Mouse (Mus musculus) heart, postnatal 25 days (tissue): ENCODE measurements at regions not wholly inside any gene's neighbourhood (a gene's known extent, or its start where the extent isn't known, plus 50 kb on each side); places are given as distances from the start of the nearest gene placed in this dataset.

Experiments used
- DNase-seq: peaks from one replicate; pipeline ENCODE4 v3.0.0; 2022; ENCODE audit warnings: low spot score
- intact Hi-C: fragments of 180-260 bp; cut with DNase I; formaldehyde crosslinking; loops from one replicate; pipeline ENCODE4 v1.15.1; 2025

DNA sequence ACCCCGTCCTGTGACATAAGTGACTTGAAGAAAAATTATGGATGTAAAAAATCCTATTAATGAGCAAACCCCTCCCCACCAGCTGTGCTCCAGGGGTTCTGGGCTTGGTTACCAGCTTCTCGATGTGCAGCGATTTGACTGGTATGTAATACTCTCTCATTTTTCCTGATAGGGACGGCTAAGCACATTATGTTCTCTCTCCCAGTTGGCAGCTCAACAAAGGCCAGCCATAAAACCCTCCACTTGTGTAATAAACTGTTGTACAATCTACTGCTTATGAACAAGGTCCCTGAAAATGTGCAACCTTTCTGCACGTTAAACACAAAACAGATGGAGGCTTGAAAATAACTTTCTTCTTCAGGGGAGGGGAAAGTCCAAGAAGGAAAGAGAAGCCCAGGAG is 98.0 kb upstream of the Myocd start:
- intact Hi-C loops = loop anchor here (5.0 to 10.0 kb wide), 3 partner anchors 66 to 307 kb away; no protein-coding TSS in a partner anchor
- DNase-seq = no peak

DNA sequence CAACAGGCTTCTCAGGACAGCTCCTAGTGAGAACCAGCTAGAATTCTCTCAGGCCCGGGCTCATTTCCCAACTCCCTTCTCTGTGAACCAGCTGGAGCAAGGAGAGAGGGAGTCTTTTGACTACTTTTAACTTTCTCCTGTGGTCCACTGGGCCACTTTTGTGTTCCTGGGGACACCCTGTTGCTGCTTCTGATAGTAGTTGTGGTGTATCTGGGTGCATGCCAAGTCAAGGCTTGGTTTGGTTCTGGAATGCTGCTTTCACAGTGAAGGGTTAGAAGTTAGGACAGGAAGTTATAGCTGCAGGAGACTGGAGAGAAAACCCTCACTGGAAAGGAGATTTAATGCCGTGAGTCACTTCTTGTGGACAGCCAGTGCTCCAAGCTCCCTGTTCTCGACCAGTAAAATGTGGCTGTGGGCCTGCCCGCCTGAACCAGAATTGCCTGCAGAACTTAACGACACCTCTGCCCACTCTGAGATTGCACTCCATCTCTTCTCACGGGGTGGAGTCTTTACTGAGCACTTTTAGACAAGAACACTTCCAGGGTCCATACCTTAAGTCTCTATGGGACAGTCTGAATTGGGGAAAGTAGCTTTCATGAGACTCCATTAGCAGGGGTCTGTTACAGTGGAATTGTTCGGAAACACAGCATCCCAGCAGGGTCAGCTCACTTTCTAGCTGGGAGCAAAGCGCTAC is 97.0 kb upstream of the Myocd start:
- no peak for DNase-seq
- intact Hi-C loops = loop anchor here (5.0 to 10.0 kb wide), 3 partner anchors 65 to 308 kb away; no protein-coding TSS in a partner anchor

DNA sequence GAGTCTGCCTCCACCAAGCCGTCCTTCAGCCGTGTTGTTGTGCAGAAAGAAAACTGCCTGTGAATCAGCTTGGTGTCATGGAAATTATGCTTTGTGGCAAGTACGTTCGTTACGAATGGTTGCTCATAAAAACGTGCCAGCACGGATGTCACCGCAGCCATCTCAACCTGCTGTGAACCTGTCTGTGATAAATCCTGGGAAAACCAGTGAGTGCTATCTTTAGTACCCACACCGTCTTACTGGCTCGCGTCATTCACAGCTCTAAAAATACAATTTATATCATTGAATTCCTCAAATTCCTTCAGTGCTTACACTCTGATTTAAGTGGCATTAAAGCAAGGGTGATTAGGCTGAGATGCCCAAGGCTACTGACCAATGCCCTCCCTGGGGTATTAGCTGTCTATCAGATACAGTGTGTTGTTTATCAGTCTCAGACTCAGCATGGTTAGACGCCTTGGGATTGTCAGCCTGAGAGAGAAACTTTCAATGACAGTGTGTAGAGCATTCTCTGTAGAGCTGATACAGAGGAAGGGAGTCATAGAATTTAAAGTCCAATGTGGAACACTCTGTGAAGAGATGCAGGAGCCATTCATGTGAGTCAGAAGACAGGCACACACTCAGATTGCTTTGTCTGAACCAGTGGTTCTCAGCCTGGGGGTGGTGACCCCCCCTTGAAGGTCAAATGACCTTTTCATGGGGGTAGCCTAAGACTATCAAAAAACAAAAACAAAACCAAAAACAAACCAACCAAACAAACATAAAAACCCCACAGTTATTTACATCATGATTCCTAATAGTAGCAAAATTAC is 96.2 kb upstream of the Myocd start:
- DNase-seq = no peak

DNA sequence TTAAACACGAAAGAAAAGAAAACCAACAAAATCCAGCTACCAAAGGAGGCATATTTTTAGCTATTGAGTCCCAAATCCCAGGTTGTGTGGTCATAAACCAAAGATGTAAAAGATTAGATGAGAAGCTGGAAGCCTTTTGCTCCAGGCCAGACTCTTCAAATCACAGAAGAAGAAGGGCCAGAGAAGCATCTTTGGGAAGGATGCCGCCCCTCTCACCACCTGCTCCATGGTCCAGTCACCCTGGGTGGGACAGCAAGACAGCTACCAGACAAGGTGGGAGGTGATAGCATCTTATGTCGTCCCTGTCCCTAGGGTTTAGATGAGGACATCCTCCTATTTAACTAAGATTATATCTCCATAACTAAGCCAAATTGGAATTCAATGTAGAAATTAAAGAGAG is 95.1 kb upstream of the Myocd start:
- intact Hi-C loops = loop anchor here (5.0 to 10.0 kb wide), 3 partner anchors 63 to 310 kb away; no protein-coding TSS in a partner anchor
- DNase-seq = no peak

More for the DNA sequence above, 96.2 kb upstream of the Myocd start:
- intact Hi-C loops = loop anchor here (5.0 to 10.0 kb wide), 3 partner anchors 64 to 309 kb away; no protein-coding TSS in a partner anchor

DNA sequence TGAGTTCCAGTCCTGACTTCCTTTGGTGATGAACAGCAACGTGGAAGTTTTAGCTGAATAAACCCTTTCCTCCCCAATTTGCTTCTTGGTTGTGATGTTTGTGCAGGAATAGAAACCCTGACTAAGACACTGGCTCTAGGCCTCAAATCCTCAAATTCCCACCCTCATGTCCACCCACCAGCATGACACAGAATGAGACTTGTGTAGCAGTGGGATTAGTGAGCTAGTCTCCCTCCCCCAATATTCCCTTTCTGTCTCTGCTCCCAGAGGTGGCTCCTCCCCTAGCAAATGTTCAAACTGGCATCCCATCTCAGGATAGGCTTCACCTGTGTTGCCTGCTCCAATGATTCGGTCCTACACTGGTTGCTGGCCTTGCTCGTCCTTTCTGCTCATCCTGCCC is 94.1 kb upstream of the Myocd start:
- intact Hi-C loops = loop anchor here (10.0 kb wide), 2 partner anchors 149 to 311 kb away; no protein-coding TSS in a partner anchor

DNA sequence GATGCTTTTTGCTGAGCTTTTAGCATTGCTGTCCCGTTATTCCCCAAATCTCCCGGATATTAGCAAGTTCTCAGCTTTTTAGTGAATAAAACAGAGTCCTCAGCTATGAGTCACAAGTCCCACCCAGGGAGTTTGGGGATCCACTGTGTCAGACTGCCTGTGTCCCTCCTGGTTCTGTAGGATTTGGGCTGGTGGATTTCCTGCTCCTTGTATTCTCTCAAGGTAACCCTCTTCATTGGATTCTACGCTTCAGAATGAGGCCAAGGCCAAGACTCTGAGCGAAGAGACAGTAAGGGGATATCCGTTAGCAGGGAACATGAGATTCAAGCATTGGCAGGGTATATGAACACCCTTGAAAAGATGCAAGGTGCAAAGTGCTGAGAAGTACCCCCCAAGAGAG is 90.9 kb upstream of the Myocd start:
- no peak for DNase-seq
- intact Hi-C loops = loop anchor here (10.0 kb wide), 2 partner anchors 146 to 314 kb away; no protein-coding TSS in a partner anchor

More for the DNA sequence above, 94.1 kb upstream of the Myocd start:
- DNase-seq = no peak

DNA sequence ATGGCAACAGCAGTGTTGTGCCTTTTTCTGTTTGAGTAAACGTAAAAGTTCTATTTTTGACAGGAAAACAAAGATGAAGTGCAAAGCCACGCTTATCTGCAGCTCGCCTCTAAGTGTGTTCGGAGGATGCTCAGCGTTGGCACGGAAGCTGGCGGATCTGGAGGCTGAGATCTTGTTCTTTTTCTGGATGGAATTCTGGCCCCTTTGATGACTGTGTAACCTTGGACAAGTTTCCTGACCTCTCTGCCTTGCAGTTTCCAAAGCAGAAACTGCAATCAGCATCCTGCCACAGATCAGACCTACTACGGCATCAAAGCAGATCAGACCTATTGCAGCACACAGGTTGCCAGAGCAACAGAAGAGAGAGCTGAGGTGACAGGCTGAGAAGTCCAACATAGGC is 89.1 kb upstream of the Myocd start:
- intact Hi-C loops = no loop called here
- DNase-seq = no peak

DNA sequence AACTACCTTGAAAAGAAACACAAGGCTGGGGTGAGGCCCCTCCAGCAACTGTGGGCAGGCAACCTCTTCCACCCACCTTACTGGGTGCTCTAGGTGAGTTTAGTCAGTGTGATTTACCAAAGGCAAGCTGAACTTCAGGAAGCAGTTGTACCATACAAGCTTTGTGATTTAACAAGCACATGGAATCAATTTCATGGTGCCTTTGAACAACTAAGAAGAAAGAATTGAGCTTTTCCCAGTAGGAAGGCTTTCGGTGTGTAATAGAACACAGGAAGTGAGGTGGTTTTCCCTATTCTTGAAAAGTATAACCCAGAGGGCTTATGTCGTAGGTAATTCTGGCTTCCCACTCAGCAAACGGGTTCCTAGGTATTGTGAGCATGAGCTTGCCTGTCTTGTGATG is 82.7 kb upstream of the Myocd start:
- intact Hi-C loops = no loop called here
- no peak for DNase-seq

DNA sequence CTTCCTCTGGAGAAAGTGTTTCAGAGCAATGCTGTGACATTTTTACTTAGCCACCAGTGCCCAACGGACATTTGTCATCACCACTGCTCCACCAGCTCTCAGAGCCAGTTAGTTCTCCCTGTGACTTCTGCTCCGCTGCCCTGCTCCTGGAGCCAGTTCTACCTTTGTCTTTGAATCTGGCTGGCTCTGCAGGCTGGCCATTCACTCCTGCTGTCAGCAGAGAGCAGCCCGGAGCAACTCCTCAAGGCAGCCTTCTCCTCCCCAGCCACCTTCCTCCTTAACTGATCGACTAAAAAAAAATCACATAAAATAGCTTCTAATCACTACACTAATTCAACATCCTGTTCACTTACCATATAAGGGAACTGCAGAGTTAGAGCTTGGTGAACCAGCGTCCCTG is 79.2 kb upstream of the Myocd start:
- intact Hi-C loops = no loop called here

DNA sequence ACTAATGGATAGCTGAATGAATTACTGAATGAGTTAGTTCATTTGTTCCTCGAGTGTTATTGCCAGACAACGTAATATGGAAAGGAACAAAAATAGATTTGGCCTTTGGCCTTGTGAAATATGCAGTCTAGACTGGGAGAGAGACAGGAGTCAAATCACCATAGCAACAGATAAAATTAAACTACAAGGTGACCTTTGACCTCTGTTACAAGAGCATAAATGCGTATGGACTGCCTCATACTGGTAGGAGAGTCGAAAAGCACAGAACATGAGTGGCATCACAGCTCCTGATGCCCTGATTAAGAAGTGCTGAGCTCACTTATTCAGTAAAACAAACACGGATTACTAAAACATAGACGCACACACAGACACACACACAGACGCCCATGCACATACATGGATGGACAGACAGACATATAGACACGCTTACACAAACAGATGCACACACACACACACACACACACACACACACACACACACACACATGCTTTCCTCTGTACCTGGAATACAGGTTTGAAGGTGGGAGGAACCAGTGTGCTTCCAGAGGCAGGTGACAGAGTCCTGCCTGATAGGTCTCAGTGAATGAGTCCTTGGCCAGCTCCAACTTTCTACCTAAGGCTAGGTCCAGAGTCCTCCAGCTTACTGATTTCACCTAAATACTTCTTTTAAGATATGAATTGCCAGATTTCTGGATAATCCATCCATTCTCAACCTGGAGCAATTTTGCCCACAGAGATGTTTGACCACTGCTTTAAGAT is 72.1 kb upstream of the Myocd start:
- intact Hi-C loops = no loop called here

More for the DNA sequence above, 79.2 kb upstream of the Myocd start:
- no peak for DNase-seq

DNA sequence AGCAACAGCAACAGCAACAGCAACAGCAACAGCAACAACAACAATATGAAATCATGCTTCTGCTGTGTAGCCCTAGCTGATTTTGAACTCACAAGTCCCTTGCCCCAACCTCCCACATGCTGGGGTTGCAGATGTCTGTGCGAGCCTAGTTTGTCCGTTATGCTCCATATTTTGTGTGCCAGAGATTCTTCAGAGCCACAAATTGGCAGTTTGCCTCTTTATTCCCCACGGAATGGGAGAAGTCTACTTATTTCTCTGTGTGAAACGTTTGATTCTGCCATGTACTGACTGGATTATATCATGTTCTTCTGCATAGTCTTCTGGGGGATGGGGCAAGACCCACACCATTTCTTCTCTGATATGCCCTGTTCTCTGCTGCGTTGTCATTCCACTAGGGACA is 64.5 kb upstream of the Myocd start:
- intact Hi-C loops = no loop called here
- no peak for DNase-seq

More for the DNA sequence above, 72.1 kb upstream of the Myocd start:
- DNase-seq = no peak

DNA sequence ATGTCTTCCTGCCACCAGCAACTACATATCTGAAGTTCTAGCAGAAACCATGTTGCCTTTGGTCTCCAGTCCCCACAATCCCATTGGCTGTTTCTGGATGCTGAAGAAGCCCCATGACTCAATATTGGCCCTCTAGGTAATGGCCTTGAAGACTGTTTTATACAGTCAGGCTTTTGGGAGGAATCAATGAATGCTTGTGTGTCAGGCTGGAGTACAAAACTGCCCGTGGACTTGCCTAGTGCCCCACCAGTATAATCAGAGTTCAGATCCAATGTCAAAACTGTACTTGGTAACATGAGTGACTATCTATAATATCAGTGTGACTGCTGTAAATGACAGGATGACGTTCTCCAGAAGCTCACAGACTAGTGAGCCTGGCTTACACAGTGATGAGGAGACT is 63.3 kb upstream of the Myocd start:
- no peak for DNase-seq
- intact Hi-C loops = no loop called here

DNA sequence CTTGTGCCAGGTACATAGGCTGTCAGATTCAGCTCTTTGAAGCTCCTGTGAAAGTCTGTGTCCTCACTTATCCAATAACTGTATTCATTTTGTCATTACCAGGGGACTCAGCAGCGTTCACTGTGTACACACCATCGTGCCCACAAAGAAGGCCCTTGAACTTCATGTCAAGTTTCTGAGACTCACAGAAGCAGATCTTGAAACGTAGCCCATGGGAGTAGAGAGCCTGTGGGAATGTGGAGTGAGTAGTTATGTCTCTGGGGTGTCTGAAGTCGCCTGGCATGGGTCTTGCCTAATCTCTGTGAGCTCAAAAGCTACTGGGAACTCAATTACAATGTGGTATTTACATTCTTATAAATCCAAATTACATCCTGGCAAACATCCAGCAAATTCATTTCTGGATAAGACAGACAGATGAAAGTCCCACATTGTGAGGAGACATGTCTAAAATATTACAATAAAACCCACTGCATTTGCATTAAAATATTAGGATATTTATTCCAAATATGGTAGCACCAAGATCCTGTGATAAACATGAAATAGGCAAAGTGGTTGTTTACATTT is 53.2 kb upstream of the Myocd start:
- no peak for DNase-seq
- intact Hi-C loops = no loop called here
